Mouse (Mus musculus) forebrain, postnatal 0 days (tissue): ENCODE measurements around the gene Safb. TPM values are rescaled to one million over a fixed set of nuclear protein-coding genes. Genes with fewer than 3 reads are reported as not detected.

Experiments
- ATAC-seq: fragments of 200-750 bp; cut with Nextera tagmentation; 2 replicates; pipeline ENCODE4 v1.8.0; 2017; ENCODE audit warnings: mild to moderate bottlenecking, moderate library complexity
- DNase-seq: peaks from one replicate; pipeline ENCODE4 v3.0.0-alpha.2; 2015
- H3K27ac ChIP-seq: fragments of 300-500 bp; sonication (generic); 2 replicates; pipeline ENCODE4 v1.5.1; 2014; ENCODE audit warnings: low read depth, mild to moderate bottlenecking, antibody characterized with exemption, low read length, moderate library complexity, mixed read lengths
- H3K27me3 ChIP-seq: fragments of 300-500 bp; sonication (generic); 2 replicates; pipeline ENCODE4 v1.6.1; 2014; ENCODE audit warnings: mild to moderate bottlenecking, low read length, mixed read lengths; ENCODE audit not compliant: insufficient read depth
- H3K36me3 ChIP-seq: fragments of 300-500 bp; sonication (generic); 2 replicates; pipeline ENCODE4 v1.6.1; 2014; ENCODE audit warnings: mild to moderate bottlenecking, moderate library complexity; ENCODE audit not compliant: insufficient read depth
- H3K4me1 ChIP-seq: fragments of 300-500 bp; sonication (generic); 2 replicates; pipeline ENCODE4 v1.6.1; 2014; ENCODE audit warnings: antibody characterized with exemption; ENCODE audit not compliant: insufficient read depth
- H3K4me2 ChIP-seq: fragments of 300-500 bp; sonication (generic); 2 replicates; pipeline ENCODE4 v1.6.1; 2014; ENCODE audit warnings: low read depth, mild to moderate bottlenecking, moderate library complexity
- H3K4me3 ChIP-seq: fragments of 300-500 bp; sonication (generic); 2 replicates; pipeline ENCODE4 v1.5.1; 2014; ENCODE audit warnings: low read depth, low read length, mixed read lengths
- H3K9ac ChIP-seq: fragments of 300-500 bp; sonication (generic); 2 replicates; pipeline ENCODE4 v1.6.1; 2014; ENCODE audit warnings: mild to moderate bottlenecking
- H3K9me3 ChIP-seq: fragments of 300-500 bp; sonication (generic); 2 replicates; pipeline ENCODE4 v1.6.1; 2016; ENCODE audit warnings: low read length
- CTCF ChIP-seq: sonication (generic); IDR thresholded peaks from 2 replicates; pipeline ENCODE4 v1.5.1; 2016; ENCODE audit warnings: antibody characterized with exemption, control low read depth, low read depth
- WGBS: fragments of 180-500 bp; shearing (Covaris S2); extraction: QIAGEN DNeasy Blood & Tissue Kit; methylation state at CpG from one replicate; pipeline ENCODE4 v1.1.7; 2014; 5-methylcytosine and 5-hydroxymethylcytosine counted together
- polyA plus RNA-seq: library from polyadenylated mRNA; unstranded; fragments of >200 nt; fragmentation: Nextera tagmentation; extraction: Ambion mirVana; gene quantifications from 2 replicates; pipeline ENCODE4 v1.2.1, GENCODE M21; 2015
- total RNA-seq: library from RNA; depleted of rRNA; stranded (reverse); fragments of >200 nt; gene quantifications from 2 replicates; pipeline ENCODE4 v1.2.3, GENCODE M21; 2014

Gene Safb
- total and polyA plus RNA-seq, 2 experiments from 2014 or later = 71.7 to 82.8 TPM

GRCm38 (mm10) chr17:56572939-56573338 is 11.7 kb upstream of the Safb start:
- WGBS = 84% methylated on average over 3 of the region's 3 CpGs
- no peak overlapping the region for H3K9ac ChIP-seq

DNA sequence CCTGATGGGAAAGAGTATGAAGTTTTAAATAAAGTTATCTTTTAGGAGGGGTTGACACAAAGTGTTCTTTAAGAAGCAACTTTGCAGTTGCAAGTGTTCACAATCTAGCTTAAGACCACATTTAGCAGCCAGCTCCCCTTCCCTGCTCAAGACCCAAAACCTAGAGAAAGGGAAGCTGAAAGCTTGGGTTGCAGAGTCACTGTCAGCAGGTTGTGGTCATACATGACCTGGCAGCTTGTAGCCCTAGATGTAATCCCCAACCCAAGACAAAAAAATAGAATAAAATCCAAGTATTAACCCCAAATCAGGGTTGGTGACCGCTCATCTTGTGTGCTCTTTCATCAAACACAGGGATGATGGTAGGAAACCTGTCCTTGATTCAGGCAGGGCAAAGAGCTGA is 1.6 kb upstream of the Safb start:
- Histone ChIP-seq H3K27me3 (no peaks in the 10 kb centered on the region), H3K4me1 (peaks cover 30% of the 10 kb centered on the region), H3K9ac (peak overlapping the region; percentile 88), H3K4me3 (peak overlapping the region; percentile 83), H3K9me3 (no peaks in the 10 kb centered on the region), H3K36me3 (peaks cover 49% of the 10 kb centered on the region), H3K4me2 (peak overlapping the region; percentile 86), H3K27ac (no peak overlapping the region)
- no peak for TF ChIP-seq CTCF
- ATAC-seq = no peak
- DNase-seq = no peak
- 68% methylated on average over 1 of the region's 1 CpGs for WGBS

More at GRCm38 (mm10) chr17:56572939-56573338, 11.7 kb upstream of the Safb start:
- DNase-seq = no peak
- no peak overlapping the region for H3K27ac ChIP-seq
- TF ChIP-seq CTCF = no peak
- H3K4me1 ChIP-seq = no peaks in the 10 kb centered on the region
- H3K27me3 ChIP-seq = no peaks in the 10 kb centered on the region
- H3K4me2 ChIP-seq = no peak overlapping the region
- ATAC-seq = no peak
- peaks cover 77% of the 10 kb centered on the region for H3K36me3 ChIP-seq
- no peaks in the 10 kb centered on the region for H3K9me3 ChIP-seq
- H3K4me3 ChIP-seq = no peak overlapping the region

- TF ChIP-seq CTCF = no peak
- Histone ChIP-seq H3K27ac (peak overlapping the region; percentile 97), H3K4me3 (peak overlapping the region; percentile 83), H3K27me3 (no peaks in the 10 kb centered on the region), H3K36me3 (peaks cover 49% of the 10 kb centered on the region), H3K9ac (peak overlapping the region; percentile 88), H3K9me3 (no peaks in the 10 kb centered on the region), H3K4me2 (peak overlapping the region; percentile 86), H3K4me1 (peaks cover 30% of the 10 kb centered on the region)
- DNase-seq (no peak), ATAC-seq (no peak)
- WGBS = 2% methylated on average over 33 of the region's 33 CpGs
Measured at GRCm38 (mm10) chr17:56583611-56584256, 891 bp upstream of the Safb start.

GRCm38 (mm10) chr17:56585171-56585821 is 671 bp downstream of the Safb start:
- Histone ChIP-seq H3K9ac (peak overlapping the region; percentile 88), H3K4me2 (peak overlapping the region; percentile 59), H3K4me1 (peaks cover 30% of the 10 kb centered on the region), H3K27ac (peak overlapping the region; percentile 97), H3K27me3 (no peaks in the 10 kb centered on the region), H3K9me3 (no peaks in the 10 kb centered on the region), H3K4me3 (peak overlapping the region; percentile 86), H3K36me3 (peaks cover 61% of the 10 kb centered on the region)
- ATAC-seq (no peak), DNase-seq (no peak)
- TF ChIP-seq CTCF = no peak
- under 1% methylated on average over 61 of the region's 61 CpGs for WGBS

GRCm38 (mm10) chr17:56587773-56588172 is 3.1 kb downstream of the Safb start:
- Histone ChIP-seq H3K4me2 (no peak overlapping the region), H3K27ac (no peak overlapping the region), H3K4me1 (peaks cover 23% of the 10 kb centered on the region), H3K9me3 (no peaks in the 10 kb centered on the region), H3K4me3 (no peak overlapping the region), H3K36me3 (peaks cover 61% of the 10 kb centered on the region), H3K27me3 (no peaks in the 10 kb centered on the region), H3K9ac (no peak overlapping the region)
- DNase-seq (no peak), ATAC-seq (no peak)
- TF ChIP-seq CTCF = no peak
- 84% methylated on average over 1 of the region's 1 CpGs for WGBS

- DNase-seq (no peak), ATAC-seq (no peak)
- WGBS = 97% methylated on average over 4 of the region's 4 CpGs
- no peak overlapping the region for H3K27ac ChIP-seq
- H3K4me3 ChIP-seq = no peak overlapping the region
- no peak overlapping the region for H3K9ac ChIP-seq
- no peak for TF ChIP-seq CTCF
- peaks cover 69% of the 10 kb centered on the region for H3K36me3 ChIP-seq
- H3K27me3 ChIP-seq = no peaks in the 10 kb centered on the region
- no peak overlapping the region for H3K4me2 ChIP-seq
- H3K4me1 ChIP-seq = peaks cover 15% of the 10 kb centered on the region
- no peaks in the 10 kb centered on the region for H3K9me3 ChIP-seq
Measured at GRCm38 (mm10) chr17:56588921-56589320, 4.3 kb downstream of the Safb start.

- ATAC-seq (no peak), DNase-seq (no peak)
- no peak overlapping the region for H3K27ac ChIP-seq
- TF ChIP-seq CTCF = no peak
- H3K36me3 ChIP-seq = peaks cover 94% of the 10 kb centered on the region
- no peaks in the 10 kb centered on the region for H3K9me3 ChIP-seq
- no peak overlapping the region for H3K9ac ChIP-seq
- no peaks in the 10 kb centered on the region for H3K4me1 ChIP-seq
- no peak overlapping the region for H3K4me3 ChIP-seq
- H3K4me2 ChIP-seq = no peak overlapping the region
- H3K27me3 ChIP-seq = no peaks in the 10 kb centered on the region
Measured at GRCm38 (mm10) chr17:56592553-56592952, 7.9 kb downstream of the Safb start.
